Mouse (Mus musculus) kidney, adult 18-20 months (tissue): ENCODE measurements around the gene Esx1.

Experiments used
- DNase-seq: peaks from one replicate; pipeline ENCODE4 v3.0.0; 2021

Gene Esx1

DNA sequence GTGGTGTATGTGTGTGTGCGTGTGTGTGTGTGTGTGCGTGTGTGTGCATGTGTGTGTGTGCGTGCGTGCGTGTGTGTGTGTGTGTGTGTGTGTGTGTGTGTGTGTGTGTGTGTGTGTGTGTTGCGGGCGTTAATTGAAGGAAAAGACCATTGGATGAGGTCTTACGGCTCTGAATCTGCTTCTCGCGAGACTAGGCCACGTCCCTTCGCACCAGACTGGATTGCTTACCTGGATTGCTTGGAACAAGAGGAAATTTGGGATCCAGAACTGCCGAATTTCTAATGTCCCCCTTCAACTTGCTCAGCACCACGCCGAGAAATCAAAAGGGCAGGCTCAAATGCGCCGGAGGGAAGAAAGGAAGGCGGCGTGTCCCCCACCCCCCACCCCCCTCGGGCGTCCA is at the start of gene Esx1:
Esx1 (minus strand) TSS at position 366 of the 400 bp plus-strand sequence.
- no peak for DNase-seq

DNA sequence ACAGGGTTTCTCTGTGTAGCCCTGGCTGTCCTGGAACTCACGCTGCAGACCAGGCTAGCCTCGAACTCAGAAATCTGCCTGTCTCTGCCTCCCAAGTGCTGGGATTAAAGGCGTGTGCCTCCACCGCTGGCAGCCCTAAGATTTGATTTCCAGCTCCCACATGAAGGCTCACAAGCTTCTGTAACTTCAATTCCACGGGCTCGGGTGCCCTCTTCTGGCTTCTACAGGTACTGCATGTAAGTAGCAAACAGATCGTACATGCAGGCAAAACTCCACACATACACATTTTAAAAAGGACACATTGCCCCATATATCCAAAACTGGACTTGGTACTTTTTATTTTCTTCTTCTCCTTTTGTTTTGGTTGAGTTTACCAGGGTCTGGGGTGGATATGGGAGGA is 48.1 kb upstream of the Esx1 start:
- DNase-seq: peak; percentile 5

- DNase-seq: no peak
Observed at GRCm38 (mm10) chrX:137167658-137168057, 45.8 kb upstream of the Esx1 start.

- no peak for DNase-seq
Observed at GRCm38 (mm10) chrX:137165621-137166020, 43.7 kb upstream of the Esx1 start.

GRCm38 (mm10) chrX:137162700-137163099 is 40.8 kb upstream of the Esx1 start:
- DNase-seq: no peak

DNA sequence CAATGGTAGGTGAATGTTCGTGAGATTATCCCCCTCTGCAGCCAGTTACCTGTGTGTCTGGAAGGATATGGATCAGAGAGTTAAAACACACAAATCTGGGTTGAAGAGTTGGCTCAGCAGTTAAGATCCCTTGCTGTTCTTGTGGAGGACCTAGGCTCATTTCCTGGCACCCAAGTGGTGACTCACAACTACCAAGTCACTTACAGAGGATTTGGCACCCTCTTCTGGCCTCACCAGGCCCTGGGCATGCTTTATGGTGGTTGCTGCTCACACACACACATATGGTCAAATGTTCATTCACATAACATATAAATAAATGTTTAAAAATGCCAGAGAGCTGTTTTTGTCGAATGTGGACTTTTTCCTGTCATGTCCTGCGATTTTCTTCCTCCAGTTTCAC is 39.1 kb upstream of the Esx1 start:
- no peak for DNase-seq

DNA sequence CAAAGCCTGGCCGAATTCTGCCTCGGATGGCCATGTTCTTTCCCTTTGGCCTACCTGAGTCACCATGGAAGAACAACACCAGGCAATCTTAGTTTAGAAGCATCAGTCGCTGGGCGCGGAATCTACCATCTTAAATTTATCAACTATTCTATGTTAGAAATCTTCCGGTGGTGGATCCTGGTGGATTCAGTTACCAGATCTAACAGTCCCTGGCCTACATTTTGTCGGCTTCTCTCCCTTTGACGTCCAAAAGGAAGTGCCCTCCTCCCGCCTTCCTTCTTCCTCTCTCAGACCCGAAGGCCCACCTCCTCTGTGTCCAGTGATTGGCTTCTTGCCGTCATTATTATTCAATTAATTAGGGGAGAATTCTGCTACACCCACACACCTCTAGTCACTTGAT is 27.2 kb upstream of the Esx1 start:
- no peak for DNase-seq

DNA sequence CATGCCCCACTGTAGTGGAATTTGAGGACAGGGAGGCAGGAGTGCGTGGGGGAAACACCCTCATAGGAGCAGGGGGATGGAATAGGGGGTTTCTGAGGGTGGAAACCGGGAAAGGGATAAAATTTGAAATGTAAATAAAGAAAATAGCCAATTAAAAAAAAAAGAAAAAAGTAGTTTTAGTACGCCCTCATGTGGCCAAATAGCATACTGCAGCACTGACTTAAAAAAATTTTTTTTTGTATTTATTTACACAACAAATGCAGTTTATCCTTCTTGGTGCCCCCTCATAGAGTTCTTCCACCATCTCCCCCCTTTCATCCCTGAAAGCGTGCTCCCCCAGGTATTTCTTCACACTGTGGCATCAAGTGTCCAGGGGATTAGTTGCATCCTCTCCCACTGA is 22.8 kb upstream of the Esx1 start:
- DNase-seq: no peak

GRCm38 (mm10) chrX:137143726-137144125 is 21.8 kb upstream of the Esx1 start:
- no peak for DNase-seq

GRCm38 (mm10) chrX:137142546-137142945 is 20.7 kb upstream of the Esx1 start:
- DNase-seq: no peak

- peak; percentile 42 for DNase-seq
Observed at GRCm38 (mm10) chrX:137141669-137142068, 19.8 kb upstream of the Esx1 start.

DNA sequence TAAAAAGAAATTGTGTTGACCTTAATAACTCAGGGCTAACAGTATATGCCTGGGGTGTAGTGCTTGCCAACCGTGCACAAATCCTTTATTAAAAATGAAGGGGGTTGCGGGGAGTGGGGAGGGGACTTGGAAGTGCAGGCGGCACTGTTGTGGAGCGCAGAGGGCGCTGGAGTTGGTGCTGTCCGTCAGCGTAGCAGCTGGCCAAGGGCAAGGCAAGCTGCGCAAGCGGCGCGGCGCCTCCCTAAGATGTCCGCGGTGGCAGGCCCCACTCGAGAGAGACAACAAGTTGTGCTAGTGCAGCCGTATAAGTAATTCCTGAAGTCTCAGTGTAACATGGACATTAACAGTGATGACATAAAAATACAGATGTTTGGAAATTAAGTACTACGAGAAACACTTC is 5.7 kb upstream of the Esx1 start:
- no peak for DNase-seq

DNA sequence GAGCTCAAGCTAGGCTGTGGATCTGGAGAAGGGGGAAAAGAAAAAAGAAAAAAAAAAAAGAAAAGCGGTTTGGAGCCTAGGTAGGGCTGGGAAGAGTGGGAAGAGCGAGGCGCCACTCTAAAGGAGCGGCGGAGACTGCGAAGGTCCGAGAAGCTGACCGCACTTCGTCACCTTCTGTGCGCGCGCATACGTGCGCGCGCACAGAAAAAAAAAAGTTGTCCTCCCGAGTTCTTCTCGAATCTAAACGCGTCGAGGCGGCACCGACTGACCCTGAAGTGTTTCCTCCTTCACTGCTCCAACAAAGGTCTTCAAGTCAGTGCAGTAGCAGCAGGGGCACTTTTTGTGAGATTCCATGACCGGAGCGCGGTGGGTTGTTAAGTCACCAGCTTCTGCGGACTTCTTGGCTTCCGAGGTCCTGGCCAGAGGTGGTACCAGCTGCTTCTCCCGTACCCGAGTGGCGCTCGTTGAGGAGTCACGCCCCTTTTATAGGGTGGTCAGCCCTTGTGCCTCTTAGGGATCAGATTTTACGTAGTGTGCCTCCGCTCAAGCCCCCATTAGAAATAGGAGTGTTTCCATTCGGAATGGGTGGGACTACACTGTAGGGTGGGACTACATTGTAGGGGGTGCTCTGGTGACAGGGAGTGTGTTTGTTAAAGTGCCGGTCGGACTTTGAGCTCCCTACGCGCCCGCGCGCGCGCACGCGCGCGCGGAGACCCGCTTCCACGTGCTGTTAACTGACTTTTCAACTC is 2.0 kb downstream of the Esx1 start:
- DNase-seq: no peak

DNA sequence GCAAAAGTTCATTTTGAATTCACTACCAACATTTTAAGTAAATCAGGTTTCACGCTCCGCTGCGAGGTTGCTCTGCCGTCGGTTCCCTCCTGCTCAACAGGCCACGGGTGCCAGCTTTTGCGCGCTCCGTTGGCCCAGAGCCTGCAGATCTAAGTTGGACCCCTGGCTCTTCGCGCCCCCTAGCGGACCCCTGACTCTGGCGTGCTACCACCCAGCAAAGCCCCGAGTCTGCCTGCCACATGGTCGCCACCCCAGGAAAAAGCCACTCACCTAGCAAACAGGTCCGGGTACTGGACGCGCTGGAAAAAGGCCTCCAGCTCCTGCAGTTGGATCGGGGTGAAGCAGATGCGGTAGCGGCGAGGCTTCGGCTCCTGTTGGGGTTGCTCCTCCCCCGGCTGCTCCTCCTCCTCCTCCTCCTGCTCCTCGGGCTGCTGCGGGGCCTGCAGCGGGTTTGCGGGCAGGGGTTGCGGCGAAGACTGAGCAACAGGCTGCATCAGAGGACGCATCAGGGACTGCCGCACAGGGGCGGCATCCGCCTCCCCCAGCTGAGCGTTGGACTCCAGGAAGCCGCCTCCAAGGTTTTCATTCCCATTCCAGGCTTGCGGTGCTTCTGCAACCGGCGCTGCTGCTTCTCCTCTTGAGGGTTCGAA is 3.7 kb downstream of the Esx1 start:
- DNase-seq: peak; percentile 38

GRCm38 (mm10) chrX:137106498-137106897 is 15.4 kb downstream of the Esx1 start:
- DNase-seq: no peak

GRCm38 (mm10) chrX:137104531-137104930 is 17.4 kb downstream of the Esx1 start:
- DNase-seq: no peak
